Mouse (Mus musculus) left cerebral cortex, adult 8-10 months (tissue): ENCODE results near the gene Dhx57. TPM values are rescaled to one million over a fixed set of nuclear protein-coding genes. Genes with fewer than 3 reads are reported as not detected.
"Not testable (repeated sequence)": the region's sequence is repeated elsewhere in the genome, so short reads cannot be mapped to it uniquely, and the experiment has no call there.

Source experiments
- DNase-seq, 2 experiments: peaks; one replicate each; pipeline ENCODE4 v3.0.0; 2022; ENCODE audit warnings: low spot score in 2 of 2
- total RNA-seq, 4 experiments: library from RNA; stranded (reverse); gene quantifications; 2 replicates each; pipeline ENCODE4 v1.2.4; 2022

The Dhx57 gene
- total RNA-seq, result 10 to 100 TPM; 34.5 to 42.6 (median 41.6) TPM

DNA sequence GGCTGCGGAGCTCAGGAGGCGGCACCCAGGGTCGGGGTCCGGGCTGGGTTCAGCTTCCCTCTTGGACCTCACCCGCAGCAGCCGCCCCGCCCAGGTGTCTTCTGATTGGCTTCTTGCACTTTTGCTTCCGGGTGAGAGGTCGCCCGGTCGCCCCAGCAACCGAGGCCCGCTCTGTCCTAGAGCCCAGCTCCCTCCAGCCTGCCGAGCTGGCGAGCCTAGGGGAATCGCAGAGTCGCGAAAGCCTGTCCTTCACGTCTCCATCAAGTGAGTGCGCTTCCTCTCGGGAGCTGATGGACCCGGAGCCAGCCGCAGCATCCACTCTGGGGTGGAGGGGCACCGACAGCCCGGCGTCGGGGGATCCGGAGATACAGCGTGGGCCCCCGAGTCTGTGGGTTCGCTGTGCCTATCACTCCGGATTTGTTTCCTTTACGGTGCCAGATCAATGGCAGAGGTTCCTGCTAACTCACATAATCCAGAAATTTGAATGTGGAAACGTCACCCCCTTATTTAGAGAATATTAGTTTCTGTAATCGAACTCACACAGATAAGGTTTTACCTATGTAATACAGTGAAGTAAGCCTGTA is at the start of gene Dhx57, which contains the start of gene Morn2:
Dhx57 (minus strand) TSS at position 403 of the 584 bp plus-strand sequence.
Morn2 (plus strand) TSS at position 130 of the 584 bp plus-strand sequence.
- DNase-seq, result peak; percentile 94

DNA sequence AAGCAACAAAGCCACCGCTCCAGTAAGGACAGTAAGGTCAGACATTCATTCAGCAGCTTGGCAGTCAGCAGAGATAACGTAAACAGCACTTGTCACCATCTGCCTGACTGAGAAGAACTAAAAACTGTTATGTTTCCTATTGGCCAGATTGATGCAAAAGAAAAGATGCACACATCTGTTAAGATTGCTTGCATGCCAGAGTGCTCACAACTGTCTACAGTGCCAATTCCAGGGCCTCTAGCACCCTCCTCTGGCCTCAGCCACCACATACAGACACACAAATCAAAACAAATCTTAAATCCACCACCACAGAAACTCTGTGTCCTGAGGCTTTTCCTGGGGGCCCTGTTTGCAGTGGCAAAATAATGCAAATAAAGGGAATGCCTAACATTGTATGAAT is 42.1 kb upstream of the Dhx57 start:
- no peak for DNase-seq

DNA sequence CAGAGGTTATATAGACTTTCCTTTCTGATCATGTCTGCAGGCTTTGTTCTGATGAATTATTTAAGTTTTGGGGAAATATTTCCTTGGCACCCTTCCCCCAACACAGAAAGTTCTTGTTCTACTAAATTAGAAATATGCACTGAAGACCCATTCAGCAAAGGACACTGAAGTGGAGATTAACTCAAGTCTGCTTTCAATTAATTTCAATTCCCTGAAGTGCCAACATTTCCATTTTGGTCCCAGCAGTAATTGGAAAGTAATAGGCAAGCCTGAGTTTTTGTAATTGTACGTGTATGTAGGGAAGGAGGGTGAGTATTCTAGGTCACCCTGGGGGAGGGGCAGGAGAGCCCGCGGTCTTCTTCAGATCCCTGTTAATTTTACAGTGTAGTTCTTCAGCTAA is 36.2 kb upstream of the Dhx57 start:
- no peak for DNase-seq

DNA sequence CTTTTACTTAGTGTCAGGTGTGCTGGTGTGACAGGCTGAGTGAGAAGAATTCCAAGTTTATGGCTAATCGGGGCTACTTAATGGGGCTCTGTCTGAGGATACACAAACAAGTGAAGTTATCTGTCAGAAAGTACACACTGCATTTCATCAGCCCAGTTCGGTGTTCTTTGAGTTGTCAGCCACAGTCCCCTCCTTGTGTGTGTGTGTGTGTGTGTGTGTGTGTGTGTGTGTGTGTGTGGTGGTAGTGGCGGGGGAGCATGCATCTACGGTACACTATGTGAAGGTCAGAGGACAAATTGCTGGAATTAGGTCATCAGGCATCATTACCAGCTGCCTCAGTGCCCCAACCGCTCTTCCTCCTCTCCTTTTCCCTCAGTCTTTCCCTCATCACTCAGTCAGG is 35.2 kb upstream of the Dhx57 start:
- no peak for DNase-seq

DNA sequence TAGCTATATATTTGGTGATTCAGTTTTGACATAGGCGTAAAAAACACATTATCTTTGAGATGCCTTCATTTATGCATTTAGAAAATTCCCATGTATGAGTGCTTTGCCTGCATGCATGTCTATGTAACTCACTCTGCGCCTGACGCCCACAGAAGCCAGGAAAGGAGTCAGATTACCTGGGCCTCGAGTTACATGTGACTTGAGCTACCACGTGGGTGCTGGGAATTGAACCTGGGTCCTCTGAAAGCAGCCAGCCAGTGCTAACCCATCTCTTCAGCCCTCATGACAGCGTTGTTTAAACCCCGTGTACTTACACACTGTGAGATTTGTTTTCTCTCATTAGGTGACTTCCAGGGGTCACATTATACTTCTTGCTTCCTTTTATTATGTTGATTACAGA is 34.2 kb upstream of the Dhx57 start:
- no peak for DNase-seq

DNA sequence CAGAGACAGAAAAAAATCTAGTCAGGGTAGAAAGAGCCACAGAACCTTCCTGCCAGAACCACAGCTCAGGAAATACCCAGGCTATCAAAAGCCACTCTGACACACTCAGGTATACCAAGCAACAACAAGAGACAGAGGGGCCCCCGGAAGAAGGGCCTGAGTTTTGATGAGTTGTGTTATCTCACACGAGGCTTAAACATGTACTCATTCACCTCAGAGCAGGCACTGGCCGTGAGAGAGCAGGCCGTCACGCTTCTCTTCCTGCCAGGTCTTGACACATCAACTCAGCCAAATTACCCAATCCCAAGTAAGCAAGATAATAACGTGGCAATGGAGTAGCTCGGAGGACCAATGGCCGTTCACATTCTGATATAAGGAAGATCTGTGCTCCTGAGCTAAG is 33.4 kb upstream of the Dhx57 start:
- DNase-seq, result no peak

DNA sequence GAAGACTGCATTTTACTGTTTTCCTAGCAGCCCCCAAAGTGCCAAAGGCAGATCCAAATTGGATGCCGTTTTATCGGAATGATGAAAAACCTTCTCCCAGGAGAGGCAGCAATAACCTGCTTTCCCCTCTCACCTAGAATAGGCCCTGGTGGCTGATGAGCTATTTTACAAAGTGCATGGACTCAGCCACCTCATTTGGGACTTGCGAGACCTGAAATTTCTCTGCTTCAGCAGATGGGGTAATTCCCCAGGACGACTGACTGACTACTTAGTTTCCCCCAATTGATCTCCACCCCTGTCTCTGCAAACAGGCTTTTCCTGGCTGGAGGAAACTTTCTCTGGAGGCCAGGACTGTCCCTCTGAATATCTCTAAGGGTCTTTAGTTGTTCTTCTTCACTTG is 32.7 kb upstream of the Dhx57 start:
- no peak for DNase-seq

DNA sequence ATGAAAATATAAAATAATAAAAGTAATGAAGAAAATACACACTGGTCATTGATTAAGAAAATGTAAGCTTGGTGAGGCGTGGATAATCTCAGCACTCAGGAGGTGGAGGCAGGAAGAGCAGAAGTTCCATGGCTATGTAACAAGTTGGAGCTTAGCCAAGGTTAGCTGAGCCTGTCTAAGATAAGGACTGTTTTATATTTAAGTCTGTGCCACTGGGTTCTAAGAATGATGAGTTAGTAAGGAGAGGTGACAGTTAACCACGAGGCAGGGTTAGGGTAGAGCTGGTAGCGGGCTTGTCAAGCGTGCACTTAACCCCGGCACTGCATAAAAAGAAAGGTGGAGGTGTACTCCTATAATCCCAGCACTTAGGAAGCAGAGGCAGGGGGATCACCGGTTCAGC is 32.0 kb upstream of the Dhx57 start:
- DNase-seq, result no peak

DNA sequence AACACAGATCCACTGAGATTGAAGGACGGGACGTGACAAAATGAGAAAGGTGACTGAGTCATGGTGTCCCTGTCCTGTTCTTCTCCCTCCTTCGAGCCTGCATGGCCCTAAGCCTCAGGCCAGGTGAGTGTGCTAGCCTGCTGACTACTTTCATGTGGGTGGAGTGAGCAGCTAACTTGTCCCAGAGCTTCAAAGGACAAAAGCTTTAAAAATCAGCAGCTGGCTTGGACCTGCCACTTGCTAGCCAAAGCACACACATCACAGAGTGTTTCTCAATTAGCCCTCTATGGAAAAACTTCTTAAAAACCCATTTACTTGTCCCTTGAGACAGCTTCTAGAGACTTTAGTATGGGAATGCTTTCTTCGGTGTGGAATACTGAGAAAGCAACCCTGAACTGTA is 22.1 kb upstream of the Dhx57 start:
- DNase-seq, result no peak

DNA sequence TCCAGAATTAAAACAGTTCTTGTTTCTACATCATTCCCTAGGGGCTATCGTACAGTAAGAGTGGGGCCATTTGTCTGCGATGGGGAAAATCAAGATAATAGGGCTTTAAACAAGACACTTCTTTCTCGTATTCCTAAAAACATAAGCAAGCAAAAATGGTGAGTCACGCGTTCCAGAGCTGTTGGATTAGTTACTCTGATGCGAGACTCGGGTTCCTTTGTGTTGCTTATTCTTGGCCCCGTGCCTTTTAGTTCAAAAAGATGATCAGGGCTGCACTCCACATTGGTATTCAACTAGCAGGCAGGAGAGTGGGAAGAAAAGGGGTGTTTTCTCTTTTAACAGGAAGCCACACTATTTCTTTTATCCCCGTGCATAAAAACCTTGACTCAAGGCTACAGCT is 21.5 kb upstream of the Dhx57 start:
- DNase-seq, result no peak

DNA sequence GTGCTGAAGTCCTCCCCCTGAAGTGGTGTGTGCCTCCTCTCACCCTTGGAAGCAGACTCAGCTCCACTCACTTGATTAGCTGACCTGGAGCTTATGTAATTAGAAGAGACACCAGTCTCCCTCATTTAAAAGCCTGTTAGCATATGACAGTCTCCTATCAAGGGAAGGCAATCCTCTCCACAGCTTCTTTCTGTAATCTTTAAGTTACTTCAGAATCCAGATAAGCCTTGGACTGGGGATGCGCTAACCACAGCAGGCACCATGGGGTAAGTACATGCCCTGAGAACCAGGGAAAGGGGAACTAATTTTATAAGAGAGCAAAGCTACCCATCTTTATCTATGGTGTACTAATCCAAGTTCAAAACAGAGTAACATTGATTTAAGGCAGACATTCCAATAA is 17.0 kb upstream of the Dhx57 start, which contains the start of gene Arhgef33:
Arhgef33 (plus strand) TSS at position 157 of the 400 bp plus-strand sequence.
- DNase-seq, result no peak

DNA sequence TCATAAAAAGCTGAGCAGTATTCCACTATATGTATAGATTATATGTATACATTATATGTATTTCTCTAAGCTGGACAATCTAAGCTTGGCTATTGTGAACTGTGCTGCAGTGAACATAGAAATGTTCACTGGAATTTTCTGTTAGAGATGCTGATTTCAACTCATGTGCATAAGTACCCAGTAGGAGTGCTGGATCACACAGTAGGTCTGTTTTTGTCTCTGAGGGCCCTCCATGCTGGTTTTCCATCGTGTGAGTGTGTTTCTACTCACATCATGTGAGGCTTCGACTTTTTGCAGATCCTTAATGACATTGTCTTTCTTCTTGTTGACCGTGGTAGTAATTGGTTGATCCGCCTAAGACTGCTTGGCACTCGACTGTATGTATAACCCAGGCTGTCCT is 8.6 kb upstream of the Dhx57 start:
- DNase-seq, result no peak

DNA sequence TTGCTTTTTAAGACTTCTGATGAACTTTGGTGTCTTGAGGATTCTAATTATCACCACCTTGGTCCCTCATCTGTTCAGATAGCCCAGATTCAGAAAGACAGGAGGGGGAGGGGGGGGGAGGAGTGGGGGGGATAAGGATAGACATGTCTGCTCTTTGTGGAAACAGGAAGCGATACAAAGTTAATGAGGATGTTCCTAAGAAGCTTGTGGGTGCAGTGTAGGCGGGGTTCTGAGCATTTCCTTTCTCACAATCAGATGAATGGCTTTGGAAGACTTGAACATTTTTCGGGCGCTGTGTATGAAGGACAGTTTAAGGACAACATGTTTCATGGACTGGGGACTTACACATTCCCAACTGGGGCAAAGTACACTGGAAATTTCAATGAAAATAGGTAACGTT is 5.0 kb upstream of the Dhx57 start:
- no peak for DNase-seq

DNA sequence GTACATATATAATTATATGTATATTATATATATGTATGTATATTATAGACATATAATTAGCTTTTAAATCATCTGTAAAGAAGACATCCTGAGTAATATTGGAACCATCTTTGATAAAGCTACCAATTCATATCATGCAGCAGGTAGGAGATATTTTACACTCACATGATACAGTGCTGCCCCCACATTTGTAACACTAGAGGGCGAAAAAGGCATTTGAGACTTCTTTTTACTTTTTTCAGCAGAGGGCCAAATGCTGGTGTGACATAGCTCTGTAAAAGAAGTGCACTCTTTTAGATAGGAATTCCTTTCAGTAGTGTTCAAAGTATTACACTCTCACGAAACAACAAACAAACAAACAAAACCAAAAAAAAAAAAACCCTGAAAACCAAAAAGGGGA is 872 bp upstream of the Dhx57 start:
- no peak for DNase-seq

DNA sequence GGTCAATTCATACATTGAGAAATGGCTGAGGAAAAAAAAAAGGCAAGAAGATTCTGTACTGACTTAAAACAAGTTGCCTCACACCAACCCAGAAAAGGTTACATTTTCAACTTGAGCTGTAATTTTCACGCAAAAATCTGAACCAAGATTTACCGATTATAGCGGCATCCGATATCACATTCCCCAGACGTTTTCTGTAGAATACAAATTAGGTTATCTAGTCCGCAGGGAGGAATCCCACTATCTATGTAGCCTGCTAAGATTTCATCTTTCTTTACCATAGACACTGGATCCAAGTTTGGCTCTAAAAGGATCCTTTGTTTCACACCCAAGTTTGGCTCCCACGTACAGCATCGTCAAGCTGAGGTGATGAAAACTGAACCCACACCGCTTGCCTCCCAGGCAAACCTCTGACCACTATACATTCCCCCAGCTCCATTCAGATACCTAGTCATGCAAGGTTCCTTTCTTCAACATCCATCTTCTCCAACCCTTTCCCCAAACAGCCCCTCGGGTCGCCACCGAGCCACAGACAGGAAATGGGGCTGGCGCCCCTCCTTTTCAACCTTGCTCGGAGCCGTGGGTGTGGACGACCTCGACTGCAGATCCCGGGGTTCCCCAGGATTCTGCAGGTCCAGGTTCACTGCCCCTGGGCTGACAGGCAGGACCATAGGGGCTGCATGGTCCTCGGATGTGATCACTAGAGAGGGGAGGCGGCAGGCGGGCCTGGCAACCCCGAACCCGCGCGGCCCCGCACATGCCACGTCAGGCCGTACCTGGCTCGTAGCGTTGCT is 799 bp downstream of the Dhx57 start:
- DNase-seq, result no peak

DNA sequence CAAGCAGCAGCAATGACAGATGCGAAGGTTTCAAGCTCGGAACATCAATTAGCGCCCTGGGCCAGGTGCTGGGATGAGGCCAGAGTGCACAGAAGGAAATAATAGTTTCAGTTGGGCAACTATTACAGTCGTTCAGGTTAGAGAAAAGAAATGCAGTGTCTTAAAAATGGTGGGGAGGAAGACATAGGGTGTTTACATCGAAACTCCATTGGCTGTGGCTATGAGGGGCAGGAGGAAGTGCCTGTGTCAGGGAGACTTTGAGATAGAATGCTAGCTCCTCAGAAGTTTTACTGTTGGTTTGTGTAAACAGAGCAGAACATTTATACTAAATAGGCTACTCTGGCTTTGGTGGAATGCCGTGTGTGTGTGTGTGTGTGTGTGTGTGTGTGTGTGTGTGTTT is 2.3 kb downstream of the Dhx57 start:
- DNase-seq, result no peak

DNA sequence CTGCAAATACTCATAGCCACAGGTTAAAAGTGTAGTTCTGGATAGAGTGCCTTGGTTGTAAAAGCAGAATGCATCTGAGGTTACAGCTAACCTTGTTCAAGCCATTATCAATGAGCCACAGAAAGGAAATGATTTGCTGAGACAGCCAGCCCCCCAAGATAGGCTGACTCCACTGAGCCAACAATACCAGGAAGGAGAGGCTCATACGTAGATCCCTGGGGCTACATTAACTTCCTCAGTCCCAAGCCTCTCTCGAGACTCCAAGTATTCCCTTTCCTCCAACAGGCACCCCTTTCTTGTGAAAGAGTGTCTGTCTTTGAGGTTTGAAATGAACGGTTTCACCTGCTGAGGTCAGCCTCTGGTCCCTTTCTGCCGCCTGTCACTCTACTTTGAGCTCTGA is 5.8 kb downstream of the Dhx57 start:
- DNase-seq, result no peak

DNA sequence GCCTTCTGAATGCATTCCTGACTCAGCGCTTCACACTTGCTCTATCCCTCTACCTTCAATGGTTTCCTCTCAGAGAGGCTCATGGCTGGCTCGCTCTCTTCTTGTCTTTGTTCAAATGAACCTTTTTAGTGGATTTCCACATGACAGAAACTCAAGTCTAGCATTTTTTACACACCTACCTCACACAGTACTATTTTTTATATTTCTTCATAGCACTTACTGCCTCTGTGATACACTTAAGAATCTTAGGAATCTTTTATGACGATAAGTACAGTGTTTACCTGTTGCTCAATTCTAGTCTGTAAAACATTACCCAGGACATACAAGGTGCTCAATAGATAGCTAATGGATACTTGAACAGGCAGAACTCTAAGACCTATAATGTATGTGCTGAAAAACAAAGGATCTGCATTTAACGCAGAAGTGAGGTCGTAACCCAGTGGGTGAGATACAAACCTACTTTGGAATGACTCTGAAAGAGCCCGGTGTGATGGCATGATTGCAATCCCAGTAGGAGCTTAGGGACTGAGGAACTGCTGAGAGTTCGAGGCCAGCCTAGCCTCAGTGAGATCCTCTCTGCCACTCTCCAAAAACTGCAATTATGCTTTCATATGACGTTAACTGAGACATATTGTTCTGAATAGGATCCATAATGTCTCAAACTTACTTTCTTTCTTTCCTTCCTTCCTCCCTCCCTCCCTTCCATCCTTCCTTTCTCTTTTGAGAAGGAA is 10.8 kb downstream of the Dhx57 start:
- DNase-seq, result no peak

DNA sequence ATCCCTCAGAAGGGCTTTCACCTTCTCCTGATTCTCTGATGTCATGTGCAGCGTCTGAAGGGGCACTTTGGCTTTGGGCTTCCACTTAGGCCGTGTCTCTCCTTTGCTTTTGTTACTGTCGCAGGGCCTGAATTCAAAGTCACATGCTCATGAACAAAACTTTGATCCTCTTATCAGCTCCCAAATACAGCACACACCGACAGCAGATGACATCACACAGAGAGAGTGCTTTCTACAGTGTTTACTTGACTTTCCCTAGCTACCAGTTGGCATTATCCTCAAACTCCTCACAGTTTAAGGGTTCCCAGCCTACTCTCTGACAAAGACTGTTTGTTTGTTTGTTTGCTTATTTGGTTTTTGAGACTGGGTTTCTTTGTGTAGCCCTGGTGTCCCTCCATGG is 12.0 kb downstream of the Dhx57 start:
- no peak for DNase-seq

DNA sequence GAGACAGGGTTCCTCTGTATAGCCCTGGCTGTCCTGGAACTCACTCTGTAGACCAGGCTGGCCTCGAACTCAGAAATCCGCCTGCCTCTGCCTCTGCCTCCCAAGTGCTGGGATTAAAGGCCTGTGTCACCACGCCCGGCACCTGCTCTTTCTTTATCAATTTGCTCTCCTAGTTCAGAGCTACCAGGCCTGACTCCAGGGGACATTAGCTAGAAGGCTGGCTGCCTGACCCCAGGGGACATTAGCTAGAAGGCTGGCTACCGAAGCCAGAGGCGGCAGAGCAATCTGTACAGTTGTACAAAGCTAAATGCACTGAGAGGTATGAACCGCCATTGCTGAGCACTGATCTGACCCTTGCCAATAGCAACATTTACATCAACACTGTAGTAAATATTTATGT is 19.7 kb downstream of the Dhx57 start:
- not testable (repeated sequence) for DNase-seq

DNA sequence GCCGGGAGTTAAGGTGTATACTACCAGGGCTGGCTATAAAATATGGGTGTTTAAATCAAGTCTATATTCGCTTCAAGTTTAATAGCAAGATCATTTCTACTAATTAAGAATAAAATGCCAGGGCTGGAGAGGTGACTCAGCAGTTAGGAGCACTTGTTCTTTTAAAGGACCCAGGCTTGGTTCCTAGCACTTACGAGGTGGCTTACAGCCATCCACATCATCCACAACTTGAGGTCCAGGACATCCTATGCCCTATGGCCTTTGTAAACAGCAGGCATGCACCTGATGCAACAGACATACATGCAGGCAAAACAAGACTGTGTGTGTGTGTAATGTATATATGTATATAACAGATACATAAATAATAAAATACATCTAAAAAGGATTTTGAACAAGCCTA is 22.1 kb downstream of the Dhx57 start:
- no peak for DNase-seq

DNA sequence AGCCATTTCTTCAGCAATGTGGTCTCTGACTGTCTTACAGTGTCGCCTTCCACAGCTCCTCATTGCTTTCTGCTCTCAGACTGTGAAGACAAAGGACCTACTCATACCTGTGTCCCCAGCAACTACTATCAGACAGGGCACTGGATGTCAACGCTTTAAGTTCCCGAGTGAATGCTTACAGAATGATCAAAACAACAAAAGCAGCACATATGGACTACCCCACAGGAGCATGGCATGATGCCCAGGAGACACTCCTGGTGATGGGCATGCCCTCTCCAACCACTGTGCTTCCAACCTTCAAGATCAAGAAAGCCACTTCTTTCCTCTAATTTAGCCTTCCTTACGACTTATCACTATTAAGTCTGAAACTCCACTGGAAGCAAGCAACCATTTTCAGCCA is 23.2 kb downstream of the Dhx57 start:
- DNase-seq, result no peak

DNA sequence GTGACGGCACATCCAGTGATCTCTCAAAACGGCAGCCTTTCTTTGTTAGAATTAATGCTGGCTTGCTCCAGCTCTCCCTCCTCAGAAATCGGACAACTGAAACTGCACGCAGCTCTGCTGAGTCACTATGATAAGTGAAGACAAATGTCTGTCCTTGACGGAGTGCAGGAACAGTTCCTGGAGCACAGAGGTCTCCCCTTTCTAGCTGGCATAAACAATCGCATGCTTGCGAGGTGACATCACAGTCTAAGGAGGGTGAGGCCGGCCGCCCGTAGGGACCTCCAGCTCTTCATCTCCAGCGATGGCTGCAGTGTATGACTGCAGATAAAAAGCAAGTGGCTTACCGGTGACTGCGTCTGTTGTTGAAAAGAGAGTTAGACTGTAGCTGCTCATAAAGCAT is 35.1 kb downstream of the Dhx57 start:
- no peak for DNase-seq
